Comparison of ENCODE assay signal across 9 mouse cellular contexts in genomic region chr12:102948778-102949394, GRCm38 (mm10). TPM values are rescaled to one million over a fixed set of nuclear protein-coding genes. Genes with fewer than 3 reads are reported as not detected.
DNase-seq lines count a peak whose midpoint lies in the region; ATAC-seq and TF ChIP-seq lines count a peak whose summit lies in the region.
"Had no signal": no experiment of that assay in that cellular context is flagged by ENCODE, and none has a peak within 500 bp of the region (broad histone marks: within the 10 kb centered on the region; RNA-seq: fewer than 3 reads in every experiment).

TSS of gene Unc79 (plus strand) at chr12:102948859.

- intact Hi-C loops in heart, adult 2 months (cut with DNase I), result no loop called here

- peak within 1 kb of the TSS; percentile 27 for H3K4me3 ChIP-seq in heart, adult 2 months
- peak within 1 kb of the TSS; percentile 58 for H3K4me3 ChIP-seq in limb, embryonic 10.5 days
- peak within 1 kb of the TSS; percentile 69 for H3K4me3 ChIP-seq in midbrain, embryonic 12.5 days
- peak within 1 kb of the TSS; percentile 51 for H3K4me3 ChIP-seq in stomach, embryonic 15.5 days (replicated peaks)

- H3K4me2 ChIP-seq in midbrain, embryonic 12.5 days (replicated peaks), result peak within 1 kb of the TSS; percentile 80
- peak within 1 kb of the TSS; percentile 95 for H3K4me2 ChIP-seq in stomach, embryonic 15.5 days

- TF ChIP-seq POLR2A in heart, adult 2 months (IDR thresholded peaks at IDR 0.05; ENCODE audit: insufficient read depth, low read depth, low read length), result no peak

- no peaks in the 10 kb centered on the region for H3K36me3 ChIP-seq in heart, adult 2 months (ENCODE audit: control insufficient read depth, insufficient read depth, low read length)
- no peaks in the 10 kb centered on the region for H3K36me3 ChIP-seq in limb, embryonic 10.5 days
- no peaks in the 10 kb centered on the region for H3K36me3 ChIP-seq in midbrain, embryonic 12.5 days
- no peaks in the 10 kb centered on the region for H3K36me3 ChIP-seq in stomach, embryonic 15.5 days

- peak; percentile 78 for ATAC-seq in midbrain, embryonic 12.5 days (ENCODE audit: low FRiP score, low read depth)
- ATAC-seq in stomach, embryonic 15.5 days (ENCODE audit: insufficient read depth, low FRiP score, low read depth), result peak; percentile 69

- WGBS in heart, adult 2 months, result under 1% methylated on average over 48 of the region's 48 CpGs
- under 1% methylated on average over 48 of the region's 48 CpGs for WGBS in limb, embryonic 10.5 days
- WGBS in midbrain, embryonic 12.5 days, result under 1% methylated on average over 48 of the region's 48 CpGs
- WGBS in stomach, embryonic 15.5 days, result under 1% methylated on average over 48 of the region's 48 CpGs

- H3K79me2 ChIP-seq in heart, adult 2 months (replicated peaks; ENCODE audit: control insufficient read depth, insufficient read depth, low read length), result no peaks in the 10 kb centered on the region

- peaks cover 2% of the 10 kb centered on the region for H3K4me1 ChIP-seq in heart, adult 2 months (ENCODE audit: control insufficient read depth, insufficient read depth, low read length)
- H3K4me1 ChIP-seq in limb, embryonic 10.5 days, result peaks cover 15% of the 10 kb centered on the region
- H3K4me1 ChIP-seq in midbrain, embryonic 12.5 days, result peaks cover 13% of the 10 kb centered on the region
- peaks cover 10% of the 10 kb centered on the region for H3K4me1 ChIP-seq in stomach, embryonic 15.5 days

- no peak within 1 kb of the TSS for H3K27ac ChIP-seq in heart, adult 2 months
- no peak within 1 kb of the TSS for H3K27ac ChIP-seq in limb, embryonic 10.5 days
- peak within 1 kb of the TSS; percentile 97 for H3K27ac ChIP-seq in midbrain, embryonic 12.5 days (replicated peaks)
- no peak within 1 kb of the TSS; the same call in 1 of the 2 replicates for H3K27ac ChIP-seq in stomach, embryonic 15.5 days
- H3K27ac ChIP-seq: macrophage had no signal

- no peak for TF ChIP-seq EP300 in heart, adult 2 months (IDR thresholded peaks at IDR 0.05; ENCODE audit: insufficient read depth, low read depth, low read length)

- H3K9me3 ChIP-seq in limb, embryonic 10.5 days (replicated peaks), result no peaks in the 10 kb centered on the region
- H3K9me3 ChIP-seq in midbrain, embryonic 12.5 days, result no peaks in the 10 kb centered on the region
- H3K9me3 ChIP-seq in stomach, embryonic 15.5 days, result no peaks in the 10 kb centered on the region

- TF ChIP-seq CTCF in heart, adult 2 months (IDR thresholded peaks at IDR 0.05), result no peak

- H3K9ac ChIP-seq in heart, adult 2 months (ENCODE audit: low read depth, low read length), result no peak within 1 kb of the TSS
- H3K9ac ChIP-seq in midbrain, embryonic 12.5 days (replicated peaks), result peak within 1 kb of the TSS; percentile 74
- H3K9ac ChIP-seq in stomach, embryonic 15.5 days, result no peak within 1 kb of the TSS

- peak; percentile 5 to 21 for DNase-seq in heart, adult 2 months
- no peak for DNase-seq in heart, adult 9 months (ENCODE audit: low spot score in 2 of 2)
- DNase-seq in cerebellum, postnatal 14 days, result peak; percentile 87 to 88
- peak; percentile 80 to 82 for DNase-seq in frontal cortex, postnatal 14 days (ENCODE audit: low spot score in 2 of 2)
- DNase-seq in kidney, adult 9 months, result peak; percentile 5
- peak; percentile 47 for DNase-seq in limb, embryonic 10.5 days (ENCODE audit: low spot score)

- H3K27me3 ChIP-seq in heart, adult 2 months (ENCODE audit: control insufficient read depth, insufficient read depth, low read length), result no peaks in the 10 kb centered on the region
- peaks cover 37% of the 10 kb centered on the region for H3K27me3 ChIP-seq in limb, embryonic 10.5 days (ENCODE audit: low read depth, poor library complexity, severe bottlenecking)
- peaks cover 13% of the 10 kb centered on the region for H3K27me3 ChIP-seq in midbrain, embryonic 12.5 days
- H3K27me3 ChIP-seq in stomach, embryonic 15.5 days (replicated peaks), result 0 out of 2 replicates have a peak, but pooled peaks cover 5% of the 10 kb centered on the region

RNA-seq across cellular contexts. Expression of gene Unc79, which starts in this region (rescaled TPM):
- under 1 TPM; 0.05 TPM for total RNA-seq in heart, adult 2 months (2021)
- 0.06 and 0.20 TPM in 2 replicates for polyA plus RNA-seq in heart, adult 2 months (2012; rRNA removed)
- 0.05 TPM in 2 replicates for polyA plus RNA-seq in limb, embryonic 10.5 days (2016; fragmentation: Nextera tagmentation; extraction: Ambion mirVana)
- polyA plus RNA-seq in midbrain, embryonic 12.5 days (2016; fragmentation: Nextera tagmentation; extraction: Ambion mirVana), result 4.8 and 4.9 TPM in 2 replicates
- 0.43 and 0.48 TPM in 2 replicates for polyA plus RNA-seq in stomach, embryonic 15.5 days (2015; fragmentation: Nextera tagmentation; extraction: Ambion mirVana)

Comparison
In these comparisons a context has a peak if more than half of its experiments do, and no peak if none do; other contexts are left out.
1. Peak in DNase-seq and H3K4me3 ChIP-seq in heart, adult 2 months; RNA of the gene not detected or under 1 TPM.
2. Peak in DNase-seq and H3K4me3 ChIP-seq in limb, embryonic 10.5 days; RNA of the gene not detected or under 1 TPM.
3. Peak in ATAC-seq, H3K4me3 ChIP-seq and H3K4me2 ChIP-seq in stomach, embryonic 15.5 days; RNA of the gene not detected or under 1 TPM.
4. DNase-seq: peak in cerebellum, postnatal 14 days (2 of 2), frontal cortex, postnatal 14 days (2 of 2) and kidney, adult 9 months (single experiment); none in heart, adult 9 months (0 of 2).
5. Peak in every context shown above with its lines, with median percentiles within 50 percentile points of each other: H3K4me3 ChIP-seq.